Mouse (Mus musculus) limb, embryonic 12.5 days (tissue): ENCODE measurements at regions not wholly inside any gene's neighbourhood (a gene's known extent, or its start where the extent isn't known, plus 50 kb on each side); places are given as distances from the start of the nearest gene placed in this dataset.

Experiments
- ATAC-seq: fragments of 200-750 bp; cut with Nextera tagmentation; 2 replicates; pipeline ENCODE4 v1.8.0; 2017; ENCODE audit warnings: low read depth, moderate TSS enrichment; ENCODE audit not compliant: insufficient number of reproducible peaks, insufficient read depth, low FRiP score, low TSS enrichment
- H3K27ac ChIP-seq: fragments of 300-500 bp; sonication (generic); 2 replicates; pipeline ENCODE4 v1.5.1; 2016; ENCODE audit warnings: mild to moderate bottlenecking, moderate library complexity
- H3K27me3 ChIP-seq: fragments of 300-500 bp; sonication (generic); 2 replicates; pipeline ENCODE4 v1.6.1; 2016; ENCODE audit warnings: mild to moderate bottlenecking, moderate library complexity
- H3K36me3 ChIP-seq: fragments of 300-500 bp; sonication (generic); 2 replicates; pipeline ENCODE4 v1.6.1; 2016; ENCODE audit warnings: mild to moderate bottlenecking, moderate library complexity
- H3K4me1 ChIP-seq: fragments of 300-500 bp; sonication (generic); replicated peaks from 2 replicates; pipeline ENCODE4 v1.6.1; 2016
- H3K4me2 ChIP-seq: fragments of 300-500 bp; sonication (generic); 2 replicates; pipeline ENCODE4 v1.6.1; 2016; ENCODE audit warnings: mild to moderate bottlenecking, moderate library complexity
- H3K4me3 ChIP-seq: fragments of 300-500 bp; sonication (generic); replicated peaks from 2 replicates; pipeline ENCODE4 v1.5.1; 2016; ENCODE audit warnings: mild to moderate bottlenecking
- H3K9ac ChIP-seq: fragments of 300-500 bp; sonication (generic); replicated peaks from 2 replicates; pipeline ENCODE4 v1.6.1; 2016; ENCODE audit warnings: mild to moderate bottlenecking, moderate library complexity
- H3K9me3 ChIP-seq: fragments of 300-500 bp; sonication (generic); 2 replicates; pipeline ENCODE4 v1.6.1; 2016; ENCODE audit warnings: mild to moderate bottlenecking, moderate library complexity
- WGBS: fragments of 180-500 bp; shearing (Covaris S2); methylation state at CpG from one replicate; pipeline ENCODE4 v1.1.7; 2016; 5-methylcytosine and 5-hydroxymethylcytosine counted together

DNA sequence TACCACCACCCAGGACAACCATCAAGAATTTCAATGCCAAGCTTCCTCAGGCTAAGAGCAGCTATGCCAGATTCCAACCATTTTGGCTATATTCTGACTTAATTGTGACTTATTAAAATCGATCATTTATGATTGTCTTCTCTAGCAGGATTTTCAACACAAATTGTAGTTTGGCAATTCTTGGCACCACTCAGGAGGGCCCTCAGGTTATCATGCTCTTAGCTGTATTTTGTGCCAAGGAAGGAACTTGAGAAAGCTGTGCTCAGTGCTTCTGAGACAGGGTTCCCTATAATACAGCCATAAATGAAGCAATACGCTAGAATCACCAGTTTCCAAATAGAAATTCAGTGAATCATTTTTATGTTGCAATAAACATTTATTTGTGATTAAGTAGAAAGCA is 232.7 kb upstream of the Emcn start:
- WGBS: 93% methylated on average over 2 of the region's 2 CpGs
- no peak overlapping the region for H3K4me2 ChIP-seq
- no peak overlapping the region for H3K4me3 ChIP-seq
- H3K9me3 ChIP-seq: no peaks in the 10 kb centered on the region
- H3K27ac ChIP-seq: no peak overlapping the region
- no peak overlapping the region for H3K9ac ChIP-seq
- H3K36me3 ChIP-seq: no peaks in the 10 kb centered on the region
- no peaks in the 10 kb centered on the region for H3K27me3 ChIP-seq
- H3K4me1 ChIP-seq: no peaks in the 10 kb centered on the region
- ATAC-seq: no peak

DNA sequence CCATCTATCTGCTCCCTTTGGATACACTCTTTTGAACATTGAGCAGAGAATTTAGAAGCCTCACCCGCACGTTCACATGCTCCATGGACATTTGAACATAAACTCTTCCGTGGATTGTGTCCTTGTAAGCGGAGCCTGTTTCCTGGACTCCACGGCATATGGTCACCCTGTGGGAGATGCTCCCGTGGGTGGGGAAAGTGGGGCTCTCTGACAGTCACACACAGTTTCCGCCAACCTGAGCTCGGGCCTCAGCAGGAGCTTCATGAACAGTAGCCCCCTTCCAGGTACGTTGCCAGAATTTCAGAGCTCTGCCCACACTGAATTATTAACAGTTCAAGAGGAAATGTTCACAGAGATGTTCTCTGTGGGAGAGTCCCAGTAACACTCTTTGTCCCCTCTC is 231.1 kb upstream of the Emcn start:
- Histone ChIP-seq H3K9ac (no peak overlapping the region), H3K27me3 (no peaks in the 10 kb centered on the region), H3K4me2 (no peak overlapping the region), H3K4me1 (no peaks in the 10 kb centered on the region), H3K4me3 (no peak overlapping the region), H3K9me3 (no peaks in the 10 kb centered on the region), H3K27ac (no peak overlapping the region), H3K36me3 (no peaks in the 10 kb centered on the region)
- WGBS: 88% methylated on average over 9 of the region's 9 CpGs
- ATAC-seq: no peak

DNA sequence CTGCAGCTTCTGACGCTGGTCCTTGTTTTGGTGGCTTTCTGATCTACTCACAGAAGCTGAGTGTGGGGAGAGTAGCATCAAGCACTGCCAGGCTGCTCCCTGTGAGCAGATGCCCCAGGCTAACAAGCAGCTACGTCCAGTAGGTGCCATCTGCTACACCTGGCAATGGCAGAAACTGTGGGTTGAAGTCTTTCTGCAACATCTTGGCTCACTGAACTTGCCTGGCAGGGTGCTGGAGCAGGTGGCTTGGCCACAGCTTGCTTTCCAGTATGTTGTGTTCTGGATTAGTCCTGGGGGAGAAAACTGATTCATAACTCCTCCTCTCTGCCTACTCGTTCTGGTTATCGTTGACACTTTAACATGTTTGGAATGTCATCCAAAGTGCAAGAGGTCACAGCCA is 230.4 kb upstream of the Emcn start:
- Histone ChIP-seq H3K27ac (no peak overlapping the region), H3K4me1 (no peaks in the 10 kb centered on the region), H3K4me2 (no peak overlapping the region), H3K36me3 (no peaks in the 10 kb centered on the region), H3K9me3 (no peaks in the 10 kb centered on the region), H3K9ac (no peak overlapping the region), H3K27me3 (no peaks in the 10 kb centered on the region), H3K4me3 (no peak overlapping the region)
- 78% methylated on average over 4 of the region's 4 CpGs for WGBS
- ATAC-seq: no peak

DNA sequence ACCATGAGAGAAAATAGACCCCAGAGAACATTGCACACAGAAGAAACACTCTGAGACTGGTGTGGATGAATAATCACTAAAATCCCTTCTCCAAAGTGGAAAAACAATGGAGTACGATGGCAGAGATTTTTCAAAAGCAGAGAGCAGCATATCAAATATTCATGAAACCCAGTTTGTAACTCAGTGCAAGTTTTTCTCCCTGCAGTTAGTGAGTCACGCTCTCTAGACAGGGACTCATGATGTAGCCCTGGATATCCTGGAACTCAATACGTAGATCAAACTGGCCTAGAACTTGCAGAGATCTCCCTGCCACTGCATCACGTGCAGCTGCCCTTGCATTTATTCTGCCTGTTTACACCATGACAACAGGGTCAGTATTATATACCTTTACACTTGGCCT is 210.9 kb upstream of the Emcn start:
- Histone ChIP-seq H3K4me3 (no peak overlapping the region), H3K9ac (no peak overlapping the region), H3K9me3 (no peaks in the 10 kb centered on the region), H3K4me2 (no peak overlapping the region), H3K4me1 (no peaks in the 10 kb centered on the region), H3K27ac (no peak overlapping the region), H3K36me3 (no peaks in the 10 kb centered on the region), H3K27me3 (no peaks in the 10 kb centered on the region)
- no peak for ATAC-seq
- WGBS: 86% methylated on average over 4 of the region's 4 CpGs

DNA sequence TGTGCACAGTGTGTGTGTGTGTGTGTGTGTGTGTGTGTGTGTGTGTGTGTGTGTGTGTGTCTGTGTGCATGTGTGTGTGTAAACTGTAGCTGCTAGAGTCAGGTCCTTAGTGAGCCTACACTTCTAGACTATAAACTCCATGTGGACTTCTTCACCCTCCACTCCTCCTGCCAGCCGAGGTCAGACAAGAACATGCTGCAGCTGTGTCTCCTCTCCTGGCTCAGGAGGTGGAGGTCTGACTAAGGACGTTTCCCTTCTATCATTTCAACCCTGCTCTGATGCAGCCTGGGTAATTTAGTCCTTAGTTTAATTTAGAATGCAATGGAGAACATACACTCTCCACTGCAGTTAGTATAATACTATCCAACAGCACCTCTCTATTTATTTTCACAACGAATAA is 198.8 kb upstream of the Emcn start:
- H3K4me2 ChIP-seq: no peak overlapping the region
- no peak for ATAC-seq
- H3K36me3 ChIP-seq: no peaks in the 10 kb centered on the region
- no peaks in the 10 kb centered on the region for H3K9me3 ChIP-seq
- no peaks in the 10 kb centered on the region for H3K27me3 ChIP-seq
- H3K9ac ChIP-seq: no peak overlapping the region
- H3K27ac ChIP-seq: no peak overlapping the region
- 71% methylated on average over 3 of the region's 3 CpGs for WGBS
- H3K4me3 ChIP-seq: no peak overlapping the region
- H3K4me1 ChIP-seq: no peaks in the 10 kb centered on the region

DNA sequence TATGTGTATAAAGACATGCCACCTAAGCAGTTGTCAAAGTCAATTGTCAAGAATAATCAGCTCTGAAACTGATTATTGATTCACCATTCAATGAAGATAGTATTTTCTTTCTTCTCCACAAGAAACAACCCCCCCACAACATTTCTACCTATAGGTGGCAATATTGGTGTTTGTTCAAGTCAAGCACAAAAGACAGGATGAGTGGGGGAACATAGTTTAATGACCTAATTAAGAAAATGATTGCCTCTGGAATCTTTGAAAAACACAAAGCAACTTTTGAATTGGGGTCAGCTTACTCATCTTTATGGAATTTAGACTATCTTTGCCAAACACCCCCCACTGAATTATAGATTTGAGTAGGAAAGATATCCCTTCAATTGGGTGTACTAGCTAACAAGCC is 194.8 kb upstream of the Emcn start:
- Histone ChIP-seq H3K9ac (no peak overlapping the region), H3K4me3 (no peak overlapping the region), H3K27ac (no peak overlapping the region), H3K27me3 (no peaks in the 10 kb centered on the region), H3K4me2 (no peak overlapping the region), H3K9me3 (no peaks in the 10 kb centered on the region), H3K36me3 (no peaks in the 10 kb centered on the region), H3K4me1 (no peaks in the 10 kb centered on the region)
- ATAC-seq: no peak

DNA sequence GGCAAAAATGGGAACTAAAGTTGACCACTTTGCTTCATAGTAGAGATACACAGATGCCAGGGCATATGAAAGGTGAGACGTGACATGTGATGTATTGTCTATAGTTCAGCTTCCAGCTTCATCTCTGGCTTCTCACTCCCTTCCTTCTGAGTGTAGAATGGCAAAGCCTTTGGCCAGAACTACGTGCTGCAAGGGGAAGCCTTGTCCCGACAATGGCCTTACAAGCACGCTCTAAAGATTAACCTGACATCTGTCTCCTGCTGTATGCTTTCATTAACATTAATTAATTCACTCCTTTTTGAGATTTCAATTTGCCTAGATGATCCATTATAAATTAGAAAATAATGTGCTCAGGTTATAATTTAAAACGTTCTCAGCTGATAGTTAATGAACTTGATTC is 193.5 kb upstream of the Emcn start:
- no peak for ATAC-seq
- 79% methylated on average over 5 of the region's 5 CpGs for WGBS

DNA sequence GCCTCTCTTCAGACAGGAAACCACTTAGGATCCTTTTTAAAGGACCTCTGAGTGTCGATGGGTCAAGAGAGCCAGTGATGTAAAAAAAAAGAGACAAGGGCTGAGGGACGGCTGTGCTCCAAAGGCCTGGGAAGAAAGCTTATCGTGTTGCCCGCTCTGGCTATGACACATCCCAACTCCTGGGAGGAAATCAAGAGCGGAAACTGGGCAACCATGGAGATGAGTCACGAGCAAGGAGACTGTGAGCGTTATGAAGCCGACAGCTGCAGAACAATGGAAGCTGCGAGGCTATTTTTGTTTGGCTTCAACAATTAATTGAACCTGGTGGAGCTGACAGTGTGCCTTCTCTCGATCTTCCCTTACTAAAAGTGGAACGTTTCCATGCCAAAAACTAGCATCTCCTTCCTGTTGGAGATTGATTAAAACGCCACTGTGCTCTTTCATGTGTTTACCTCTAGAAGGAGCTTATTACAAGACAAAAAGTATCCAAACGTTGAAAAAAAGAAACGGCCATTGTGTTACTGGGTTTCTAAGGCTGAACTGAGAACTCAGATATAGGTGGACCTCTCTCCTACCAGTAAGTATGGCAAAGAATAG is 190.4 kb upstream of the Emcn start:
- H3K36me3 ChIP-seq: no peaks in the 10 kb centered on the region
- no peak for ATAC-seq
- WGBS: 89% methylated on average over 14 of the region's 14 CpGs
- H3K9me3 ChIP-seq: no peaks in the 10 kb centered on the region
- H3K27me3 ChIP-seq: no peaks in the 10 kb centered on the region
- H3K4me3 ChIP-seq: no peak overlapping the region
- no peak overlapping the region for H3K27ac ChIP-seq
- no peaks in the 10 kb centered on the region for H3K4me1 ChIP-seq
- no peak overlapping the region for H3K9ac ChIP-seq
- H3K4me2 ChIP-seq: no peak overlapping the region

More for the DNA sequence above, 193.5 kb upstream of the Emcn start:
- Histone ChIP-seq H3K9ac (no peak overlapping the region), H3K9me3 (no peaks in the 10 kb centered on the region), H3K4me2 (no peak overlapping the region), H3K27ac (no peak overlapping the region), H3K36me3 (no peaks in the 10 kb centered on the region), H3K27me3 (no peaks in the 10 kb centered on the region), H3K4me1 (no peaks in the 10 kb centered on the region), H3K4me3 (no peak overlapping the region)

DNA sequence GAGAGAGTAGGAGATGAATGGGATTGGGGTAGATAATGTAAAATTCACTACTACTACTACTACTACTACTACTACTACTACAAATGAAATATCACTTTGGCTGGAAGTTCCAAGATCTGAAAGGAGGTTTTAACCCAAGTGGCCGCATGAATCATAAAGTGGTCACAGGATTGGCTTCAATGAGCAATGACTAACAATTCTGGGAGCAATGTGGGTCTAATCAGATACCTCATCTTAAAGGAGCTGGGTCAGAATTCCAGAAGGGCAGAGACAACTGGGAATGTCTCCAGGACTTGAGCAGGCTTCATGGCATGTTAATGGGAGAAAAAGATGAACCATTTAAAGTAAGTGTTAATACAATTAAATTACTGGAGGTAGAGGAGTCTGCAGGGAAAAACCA is 189.4 kb upstream of the Emcn start:
- no peak overlapping the region for H3K9ac ChIP-seq
- H3K27ac ChIP-seq: no peak overlapping the region
- H3K4me3 ChIP-seq: no peak overlapping the region
- H3K27me3 ChIP-seq: no peaks in the 10 kb centered on the region
- no peaks in the 10 kb centered on the region for H3K4me1 ChIP-seq
- no peaks in the 10 kb centered on the region for H3K9me3 ChIP-seq
- no peak for ATAC-seq
- H3K36me3 ChIP-seq: no peaks in the 10 kb centered on the region
- H3K4me2 ChIP-seq: no peak overlapping the region
- WGBS: 87% methylated on average over 1 of the region's 1 CpGs

DNA sequence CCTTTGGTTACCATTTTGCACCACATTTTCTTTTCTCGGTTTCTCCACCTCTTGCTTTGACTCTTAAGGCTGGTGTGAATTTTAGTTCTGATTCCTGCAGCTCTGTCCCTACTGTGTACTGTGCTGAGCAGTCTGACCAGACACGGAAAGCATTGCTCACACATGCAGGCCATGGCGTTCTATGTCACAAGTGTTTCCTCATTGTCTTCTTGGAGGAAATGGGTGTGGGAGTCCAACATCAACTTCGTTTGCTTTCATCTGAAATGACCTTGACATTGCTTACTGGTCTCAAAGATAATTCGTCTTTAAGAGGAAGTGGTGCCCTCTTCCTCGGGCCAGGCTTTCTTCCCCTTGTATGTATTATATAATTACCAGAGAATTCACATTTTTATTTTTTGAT is 187.6 kb upstream of the Emcn start:
- H3K4me1 ChIP-seq: no peaks in the 10 kb centered on the region
- no peaks in the 10 kb centered on the region for H3K27me3 ChIP-seq
- 77% methylated on average over 6 of the region's 6 CpGs for WGBS
- no peak overlapping the region for H3K4me2 ChIP-seq
- no peaks in the 10 kb centered on the region for H3K36me3 ChIP-seq
- no peak overlapping the region for H3K9ac ChIP-seq
- no peak overlapping the region for H3K4me3 ChIP-seq
- no peak for ATAC-seq
- H3K9me3 ChIP-seq: no peaks in the 10 kb centered on the region
- H3K27ac ChIP-seq: no peak overlapping the region

DNA sequence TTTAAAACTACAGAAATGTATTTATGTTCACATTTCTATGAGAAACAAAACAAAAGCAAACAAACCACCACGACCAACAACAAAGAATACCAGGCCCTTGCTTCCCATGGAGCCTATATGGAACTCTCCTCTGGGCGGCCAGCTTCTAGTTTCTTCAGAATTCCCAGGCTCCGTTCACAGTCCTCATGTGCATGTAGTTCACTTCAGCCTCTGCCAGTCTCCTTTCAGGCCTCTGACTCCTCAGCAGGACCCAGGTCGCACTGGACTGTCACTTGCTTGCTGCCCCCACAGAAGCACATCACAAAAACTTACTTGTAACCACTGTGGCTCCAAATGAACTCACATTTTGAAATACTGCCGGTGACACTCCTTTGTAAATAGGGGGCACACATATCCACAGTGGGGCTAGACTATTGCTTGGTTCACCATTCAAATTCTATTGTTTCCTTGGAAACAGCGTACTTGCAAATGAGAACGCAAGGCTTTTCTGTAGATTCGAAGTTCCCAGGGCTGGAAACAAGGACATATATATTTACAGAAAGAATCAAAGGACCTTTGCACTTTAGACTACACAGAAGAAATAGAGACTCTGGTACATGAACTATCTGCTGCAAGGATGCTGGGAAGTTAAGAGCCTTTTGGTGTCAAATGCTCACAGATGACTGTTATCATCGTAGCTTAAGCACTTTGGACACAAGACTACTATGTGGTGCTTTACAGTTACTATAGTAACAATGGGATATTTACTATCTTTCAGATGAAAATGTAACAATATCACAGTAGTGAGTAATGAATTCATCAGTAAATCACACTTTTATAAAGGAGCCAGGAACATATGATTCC is 186.4 kb upstream of the Emcn start:
- WGBS: 83% methylated on average over 9 of the region's 9 CpGs
- Histone ChIP-seq H3K9me3 (no peaks in the 10 kb centered on the region), H3K4me3 (no peak overlapping the region), H3K9ac (no peak overlapping the region), H3K36me3 (no peaks in the 10 kb centered on the region), H3K4me2 (no peak overlapping the region), H3K27ac (no peak overlapping the region), H3K27me3 (no peaks in the 10 kb centered on the region), H3K4me1 (no peaks in the 10 kb centered on the region)
- no peak for ATAC-seq

DNA sequence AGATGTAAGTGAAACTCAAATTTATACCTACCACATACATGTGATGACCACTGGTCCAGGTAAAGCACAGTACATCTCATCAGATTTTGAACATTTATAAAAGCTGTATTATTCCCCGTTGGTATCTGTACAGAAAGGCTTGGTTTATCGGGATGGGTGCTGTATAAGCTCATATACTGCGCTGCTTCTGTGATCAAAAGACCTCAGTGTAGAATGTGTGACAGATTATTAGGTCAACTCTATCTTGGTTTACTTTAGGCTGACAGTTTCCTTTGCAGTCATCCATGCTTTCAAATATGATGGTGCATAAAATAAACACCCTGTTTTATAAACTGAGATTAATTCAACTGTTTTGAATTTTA is 185.8 kb upstream of the Emcn start:
- 89% methylated on average over 3 of the region's 3 CpGs for WGBS
- Histone ChIP-seq H3K27ac (no peak overlapping the region), H3K36me3 (no peaks in the 10 kb centered on the region), H3K27me3 (no peaks in the 10 kb centered on the region), H3K9me3 (no peaks in the 10 kb centered on the region), H3K9ac (no peak overlapping the region), H3K4me2 (no peak overlapping the region), H3K4me1 (no peaks in the 10 kb centered on the region), H3K4me3 (no peak overlapping the region)
- ATAC-seq: no peak
